Mouse (Mus musculus): ENCODE results near the gene Mapk8ip3.

The Mapk8ip3 gene

DNA sequence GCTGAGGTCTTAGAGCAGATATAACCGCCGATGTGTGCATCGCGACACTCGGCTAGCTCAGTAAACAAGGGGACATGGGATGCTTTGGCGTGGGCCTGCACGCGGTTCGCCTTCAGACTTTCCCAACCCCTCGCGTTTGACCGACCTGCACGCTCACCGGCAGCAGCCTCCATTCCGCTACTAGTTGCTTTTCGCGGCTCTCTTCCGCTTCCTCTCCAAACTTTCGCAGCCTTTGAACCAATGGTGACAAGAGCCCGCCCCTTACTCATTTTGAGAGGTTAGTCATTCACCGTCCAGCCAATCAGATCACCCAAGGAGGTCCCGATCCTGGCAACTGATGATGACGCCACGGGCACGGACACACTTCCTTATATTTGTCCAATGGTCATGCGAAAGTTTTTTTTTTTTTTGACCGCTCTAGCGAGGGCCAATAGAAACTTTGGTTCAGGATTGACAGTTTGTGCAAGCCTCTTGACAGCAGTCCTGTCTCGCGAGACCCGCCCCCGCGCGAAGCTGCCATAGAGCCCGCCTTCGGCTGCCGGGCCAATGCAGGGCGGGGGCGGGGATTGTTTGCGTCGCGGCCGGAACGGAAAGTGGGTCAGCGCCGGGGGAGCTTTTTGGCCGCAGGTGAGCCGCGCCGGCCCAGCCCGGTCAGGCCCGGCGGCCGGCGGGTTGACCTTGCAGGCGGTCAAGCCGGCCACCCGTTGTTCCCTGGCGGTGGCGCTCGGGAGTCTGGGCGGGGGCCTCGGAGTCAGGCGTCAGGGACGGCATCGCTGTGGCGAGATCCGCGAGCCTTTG, 50.4 kb downstream of the Mapk8ip3 start, which contains the start of the genes Nubp2 and Spsb3:
Nubp2 (minus strand) TSS at position 216 of the 798 bp plus-strand sequence.
Spsb3 (plus strand) TSS at position 510 of the 798 bp plus-strand sequence.
- peak; percentile 96 for DNase-seq (ENCODE audit: extremely low read depth, insufficient read length, low spot score)

- DNase-seq (ENCODE audit: extremely low read depth, insufficient read length, low spot score), result no peak
These were observed 51.2 kb downstream of the Mapk8ip3 start for GRCm38 (mm10) chr17:24885356-24886133.

DNA sequence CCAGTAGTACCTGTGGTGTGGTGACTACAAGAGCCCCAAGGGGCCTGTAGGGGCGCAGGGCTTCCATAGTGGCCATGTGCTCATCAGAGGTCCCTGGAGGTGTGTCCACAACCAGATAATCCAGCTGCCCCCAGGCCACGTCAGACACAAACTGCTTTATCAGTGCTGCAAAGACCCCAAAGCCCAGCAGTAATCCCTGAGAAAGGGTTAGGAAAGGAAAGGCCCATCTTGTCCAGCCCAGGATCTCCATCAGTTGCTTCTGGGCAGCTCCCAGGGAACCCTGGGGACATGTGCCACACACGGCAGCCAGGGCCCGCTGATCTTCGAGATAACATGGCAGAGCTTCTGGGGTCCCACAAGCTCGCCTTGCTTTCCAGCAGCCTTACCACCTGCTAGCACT, 52.4 kb downstream of the Mapk8ip3 start:
- no peak for DNase-seq (ENCODE audit: extremely low read depth, insufficient read length, low spot score)

DNA sequence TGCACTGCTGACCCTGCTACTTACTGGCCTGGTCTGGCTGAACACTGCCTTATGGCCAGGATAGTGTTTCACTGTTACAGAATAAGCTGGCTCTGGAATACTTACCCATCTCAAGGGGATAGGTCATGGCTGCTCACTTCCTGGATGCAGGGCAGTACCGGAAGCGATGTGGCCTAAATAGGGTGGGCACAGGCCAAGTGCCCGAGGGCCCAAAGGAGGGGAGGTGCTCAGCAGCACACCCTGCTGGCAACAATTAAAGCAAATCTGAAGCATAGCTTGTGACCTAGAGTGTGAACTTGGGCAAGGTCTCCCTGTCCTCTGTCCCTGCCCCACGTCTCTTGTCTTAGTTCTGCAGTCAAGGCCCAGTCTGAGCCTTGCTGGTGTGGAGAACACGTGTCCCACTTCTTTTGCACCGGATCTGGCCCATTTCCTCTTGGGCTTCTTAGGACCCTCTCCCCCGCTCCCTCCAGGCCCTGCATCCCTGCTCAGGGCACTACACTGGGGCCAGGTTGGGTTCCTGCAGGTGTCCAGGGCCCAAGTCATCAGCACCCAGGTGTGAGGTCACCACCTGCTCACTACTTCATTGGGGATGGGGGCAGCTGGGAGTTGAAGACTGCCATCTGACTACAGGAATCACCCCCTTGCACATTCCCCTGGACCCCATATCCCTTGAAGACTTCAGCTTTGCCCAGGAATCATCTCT, 54.9 kb downstream of the Mapk8ip3 start:
- peak; percentile 69 for DNase-seq (ENCODE audit: extremely low read depth, insufficient read length, low spot score)

DNA sequence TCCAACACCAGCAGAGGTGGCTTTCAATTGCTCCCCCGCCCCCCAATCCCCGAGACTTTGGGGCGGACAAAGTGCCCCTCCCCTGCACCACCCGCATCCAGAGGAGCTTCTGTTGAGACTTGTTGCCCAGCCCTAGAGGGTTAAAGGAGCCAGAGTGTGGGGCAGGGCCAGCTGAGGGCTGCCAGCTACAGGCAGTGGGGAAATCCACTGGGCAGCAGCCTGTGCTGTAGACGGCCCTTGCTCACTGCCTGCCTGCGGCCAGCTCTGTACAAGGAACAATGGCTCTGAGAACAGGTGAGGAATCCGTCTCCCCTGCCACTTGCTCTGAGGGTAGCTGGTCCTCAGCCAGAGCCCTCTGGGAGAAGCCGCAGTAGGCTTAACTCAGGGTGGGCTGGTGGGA, 58.2 kb downstream of the Mapk8ip3 start:
- no peak for DNase-seq (ENCODE audit: extremely low read depth, insufficient read length, low spot score)

GRCm38 (mm10) chr17:24878117-24878397, 58.7 kb downstream of the Mapk8ip3 start:
- no peak for DNase-seq (ENCODE audit: extremely low read depth, insufficient read length, low spot score)

GRCm38 (mm10) chr17:24877336-24878116, 59.3 kb downstream of the Mapk8ip3 start:
- no peak for DNase-seq (ENCODE audit: extremely low read depth, insufficient read length, low spot score)

DNA sequence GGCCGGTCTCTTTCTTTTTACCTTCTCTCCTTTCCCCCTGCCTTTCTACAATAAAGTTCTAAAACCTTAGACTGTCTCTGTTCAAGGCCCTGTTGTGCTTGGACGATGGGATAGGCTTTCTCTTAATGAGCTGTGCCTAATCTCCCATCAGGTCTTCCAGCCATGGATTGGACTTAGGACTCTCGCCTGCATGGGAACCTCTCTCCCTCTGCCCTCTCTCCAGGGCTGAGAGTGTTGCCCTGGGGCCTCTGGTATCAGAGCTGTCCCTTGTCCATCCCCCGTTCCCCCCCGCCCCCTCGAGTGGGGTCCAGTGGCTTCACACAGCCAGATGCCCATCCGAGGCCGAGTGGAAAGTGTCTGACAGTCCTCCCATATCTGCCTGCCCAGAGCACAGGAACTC, 61.8 kb downstream of the Mapk8ip3 start:
- DNase-seq (ENCODE audit: extremely low read depth, insufficient read length, low spot score), result no peak

DNA sequence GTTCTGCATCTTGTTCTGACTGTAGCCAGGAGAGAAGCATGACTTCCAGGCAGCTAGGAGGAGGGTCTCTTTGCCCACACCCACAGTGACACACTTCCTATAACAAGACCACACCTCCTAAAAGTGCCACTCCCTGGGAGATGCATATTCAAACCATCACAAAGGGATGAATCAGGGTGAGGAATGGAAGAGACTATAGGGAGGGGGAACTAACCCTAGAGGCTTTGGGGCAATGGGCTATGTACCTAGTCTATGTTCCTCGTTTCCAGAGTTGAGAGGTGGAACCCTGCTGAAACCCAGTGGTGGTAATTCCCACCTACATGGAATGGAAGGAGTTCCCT, 62.4 kb downstream of the Mapk8ip3 start:
- DNase-seq (ENCODE audit: extremely low read depth, insufficient read length, low spot score), result no peak

DNA sequence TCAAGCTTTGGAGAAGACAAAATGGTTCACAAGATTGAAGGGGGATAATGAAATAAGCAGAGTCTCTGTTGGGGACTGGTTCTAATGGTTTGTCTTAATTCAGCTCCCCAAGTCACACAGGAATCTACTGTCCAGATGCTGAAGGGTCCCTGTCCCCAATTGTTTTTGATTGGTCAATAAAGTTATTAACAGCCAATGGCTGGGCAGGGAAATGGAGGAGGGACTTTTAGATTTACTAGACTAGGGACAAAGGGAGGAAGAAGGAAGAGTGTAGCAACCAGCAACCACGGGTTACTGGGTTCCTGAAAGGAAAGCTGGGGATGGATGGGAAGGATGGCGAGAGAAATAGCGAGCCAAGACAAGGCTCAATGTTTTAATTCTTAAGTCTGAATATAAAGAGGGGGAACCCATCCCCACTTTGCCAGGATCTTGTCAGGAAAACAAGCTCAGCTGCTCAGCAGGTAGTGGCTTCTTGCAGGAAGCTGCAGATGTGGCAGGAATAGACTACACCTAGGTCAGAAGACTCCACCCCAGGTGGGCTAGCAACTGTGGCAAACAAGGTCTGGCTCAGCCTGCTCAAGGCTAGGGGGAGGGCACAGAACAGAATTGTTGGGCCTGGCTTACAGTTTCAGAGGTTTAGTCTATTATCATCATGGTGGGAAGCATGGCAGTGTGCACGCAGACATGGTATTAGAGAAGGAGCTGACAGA, 62.9 kb downstream of the Mapk8ip3 start:
- no peak for DNase-seq (ENCODE audit: extremely low read depth, insufficient read length, low spot score)

GRCm38 (mm10) chr17:24867914-24868313, 68.9 kb downstream of the Mapk8ip3 start:
- DNase-seq (ENCODE audit: extremely low read depth, insufficient read length, low spot score), result no peak

DNA sequence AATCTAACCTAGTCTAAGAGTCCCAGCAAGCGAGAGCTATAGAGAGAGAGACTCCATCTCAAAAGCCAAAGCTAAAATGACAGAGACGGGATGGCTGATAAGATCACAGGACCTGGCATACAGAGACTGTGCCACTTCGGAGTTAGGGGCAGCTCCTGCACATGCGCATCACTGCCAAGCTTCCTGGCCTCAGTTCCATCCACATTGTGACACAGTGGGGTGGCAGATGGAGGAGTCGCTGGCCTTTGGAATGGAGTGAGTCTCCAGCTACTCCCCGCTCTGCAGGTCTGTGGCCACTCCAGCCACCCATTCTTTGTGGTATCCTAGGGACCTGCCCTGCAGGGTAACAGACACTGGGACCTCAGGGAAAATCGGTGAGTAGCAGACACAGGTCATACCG, 71.0 kb downstream of the Mapk8ip3 start, which contains the start of gene Igfals:
Igfals (plus strand) TSS at position 222 of the 400 bp plus-strand sequence.
- DNase-seq (ENCODE audit: extremely low read depth, insufficient read length, low spot score), result no peak

DNA sequence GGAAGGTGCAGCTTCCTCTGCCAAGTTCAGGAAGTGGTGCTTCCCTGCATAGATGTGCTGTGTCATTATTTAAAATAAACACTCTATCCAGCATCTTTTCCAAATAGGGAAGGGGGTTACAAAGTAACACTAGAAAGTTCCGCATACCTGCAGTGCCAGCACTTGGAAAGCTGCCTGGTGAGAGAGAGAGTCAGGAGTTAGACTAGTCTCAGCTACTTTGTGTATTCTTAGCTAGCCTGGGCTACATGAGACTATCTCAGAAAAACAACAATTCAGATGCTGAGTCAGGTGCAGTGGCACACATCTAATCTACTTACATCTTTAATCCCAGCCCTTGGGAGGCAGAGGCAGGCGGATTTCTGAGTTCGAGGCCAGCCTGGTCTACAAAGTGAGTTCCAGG, 75.0 kb downstream of the Mapk8ip3 start:
- no peak for DNase-seq (ENCODE audit: extremely low read depth, insufficient read length, low spot score)

- DNase-seq (ENCODE audit: extremely low read depth, insufficient read length, low spot score), result no peak
These were observed 76.7 kb downstream of the Mapk8ip3 start for GRCm38 (mm10) chr17:24860076-24860475.

GRCm38 (mm10) chr17:24858967-24859366, 77.8 kb downstream of the Mapk8ip3 start:
- no peak for DNase-seq (ENCODE audit: extremely low read depth, insufficient read length, low spot score)

DNA sequence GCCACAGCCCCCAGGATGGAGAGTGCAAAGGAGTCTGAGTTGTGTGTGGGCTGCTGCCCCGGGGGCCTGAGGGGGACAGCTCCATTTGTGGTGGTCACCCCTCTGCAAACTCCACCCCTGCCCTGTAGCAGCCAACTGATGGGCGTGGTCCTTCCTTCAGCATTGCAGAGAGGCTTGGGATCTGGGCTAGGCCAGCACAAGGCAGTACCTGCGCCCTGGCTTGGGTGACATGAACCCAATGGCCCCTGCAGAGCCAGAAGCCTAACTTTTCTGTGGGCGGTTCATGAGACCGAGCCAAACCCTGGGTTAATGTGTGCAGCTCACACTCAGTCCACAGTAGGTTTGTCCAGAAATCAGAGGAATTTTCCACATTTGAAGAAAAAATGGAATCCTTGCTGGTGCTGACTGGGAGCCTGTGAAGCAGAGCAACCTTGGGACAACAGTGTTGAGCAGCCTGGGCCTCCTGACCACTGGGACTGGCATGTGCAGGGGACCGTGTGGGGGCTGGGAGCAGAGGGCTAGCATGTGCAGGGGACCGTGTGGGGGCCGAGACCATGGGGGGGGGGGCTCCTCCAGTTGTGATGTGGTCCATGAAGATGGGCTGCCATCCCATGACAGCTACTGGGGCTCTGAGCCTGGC, 78.8 kb downstream of the Mapk8ip3 start:
- no peak for DNase-seq (ENCODE audit: extremely low read depth, insufficient read length, low spot score)

- DNase-seq (ENCODE audit: extremely low read depth, insufficient read length, low spot score), result no peak
These were observed 80.2 kb downstream of the Mapk8ip3 start for GRCm38 (mm10) chr17:24856589-24856988.

- peak; percentile 78 for DNase-seq (ENCODE audit: extremely low read depth, insufficient read length, low spot score)
These were observed 80.8 kb downstream of the Mapk8ip3 start for GRCm38 (mm10) chr17:24855838-24856464.
